Mouse (Mus musculus): ENCODE results near the gene Ppp4r1.

Gene Ppp4r1

GRCm38 (mm10) chr17:65854006-65854405 is 71.6 kb downstream of the Ppp4r1 start:
- DNase-seq (ENCODE audit: low spot score in 2 of 2): no peak

GRCm38 (mm10) chr17:65857617-65858016 is 75.2 kb downstream of the Ppp4r1 start:
- no peak for DNase-seq (ENCODE audit: low spot score in 2 of 2)

GRCm38 (mm10) chr17:65862579-65862978 is 80.2 kb downstream of the Ppp4r1 start:
- DNase-seq (ENCODE audit: low spot score in 2 of 2): no peak

GRCm38 (mm10) chr17:65863830-65864229 is 81.5 kb downstream of the Ppp4r1 start:
- DNase-seq (ENCODE audit: low spot score in 2 of 2): no peak

GRCm38 (mm10) chr17:65864742-65865141 is 82.4 kb downstream of the Ppp4r1 start:
- peak in 1 of 2 experiments; percentile 46 for DNase-seq (ENCODE audit: low spot score in 2 of 2)

- no peak for DNase-seq (ENCODE audit: low spot score in 2 of 2)
Observed at GRCm38 (mm10) chr17:65865265-65865664, 82.9 kb downstream of the Ppp4r1 start.

- DNase-seq (ENCODE audit: low spot score in 2 of 2): no peak
Observed at GRCm38 (mm10) chr17:65866201-65866600, 83.8 kb downstream of the Ppp4r1 start.

GRCm38 (mm10) chr17:65867996-65868395 is 85.6 kb downstream of the Ppp4r1 start:
- DNase-seq (ENCODE audit: low spot score in 2 of 2): no peak

GRCm38 (mm10) chr17:65869720-65870119 is 87.3 kb downstream of the Ppp4r1 start:
- DNase-seq (ENCODE audit: low spot score in 2 of 2): no peak

- DNase-seq (ENCODE audit: low spot score in 2 of 2): peak; percentile 63 to 68
Observed at GRCm38 (mm10) chr17:65870146-65870545, 87.8 kb downstream of the Ppp4r1 start.

- no peak for DNase-seq (ENCODE audit: low spot score in 2 of 2)
Observed at GRCm38 (mm10) chr17:65871641-65872041, 89.3 kb downstream of the Ppp4r1 start.

- no peak for DNase-seq (ENCODE audit: low spot score in 2 of 2)
Observed at GRCm38 (mm10) chr17:65872051-65872450, 89.7 kb downstream of the Ppp4r1 start.

- no peak for DNase-seq (ENCODE audit: low spot score in 2 of 2)
Observed at GRCm38 (mm10) chr17:65872652-65873051, 90.3 kb downstream of the Ppp4r1 start.

- no peak for DNase-seq (ENCODE audit: low spot score in 2 of 2)
Observed at GRCm38 (mm10) chr17:65873156-65873555, 90.8 kb downstream of the Ppp4r1 start.

GRCm38 (mm10) chr17:65873834-65874233 is 91.5 kb downstream of the Ppp4r1 start:
- DNase-seq (ENCODE audit: low spot score in 2 of 2): no peak

GRCm38 (mm10) chr17:65877026-65877425 is 94.7 kb downstream of the Ppp4r1 start:
- DNase-seq (ENCODE audit: low spot score in 2 of 2): no peak

- DNase-seq (ENCODE audit: low spot score in 2 of 2): peak; percentile 27 to 40
Observed at GRCm38 (mm10) chr17:65884061-65884669, 101.8 kb downstream of the Ppp4r1 start.

- DNase-seq (ENCODE audit: low spot score in 2 of 2): peak; percentile 99 to 100
Observed at GRCm38 (mm10) chr17:65884691-65885397, 102.5 kb downstream of the Ppp4r1 start.

- no peak for DNase-seq (ENCODE audit: low spot score in 2 of 2)
Observed at GRCm38 (mm10) chr17:65885398-65885696, 103.0 kb downstream of the Ppp4r1 start.

- peak; percentile 40 to 56 for DNase-seq (ENCODE audit: low spot score in 2 of 2)
Observed at GRCm38 (mm10) chr17:65885697-65886529, 103.5 kb downstream of the Ppp4r1 start, which contains the start of gene Ralbp1. Ralbp1 (minus strand) TSS chr17:65885798.

GRCm38 (mm10) chr17:65886571-65886970 is 104.2 kb downstream of the Ppp4r1 start:
- no peak for DNase-seq (ENCODE audit: low spot score in 2 of 2)

GRCm38 (mm10) chr17:65889476-65889875 is 107.1 kb downstream of the Ppp4r1 start:
- no peak for DNase-seq (ENCODE audit: low spot score in 2 of 2)
